Mouse (Mus musculus): ENCODE results near the gene Avpr1a.

DNA sequence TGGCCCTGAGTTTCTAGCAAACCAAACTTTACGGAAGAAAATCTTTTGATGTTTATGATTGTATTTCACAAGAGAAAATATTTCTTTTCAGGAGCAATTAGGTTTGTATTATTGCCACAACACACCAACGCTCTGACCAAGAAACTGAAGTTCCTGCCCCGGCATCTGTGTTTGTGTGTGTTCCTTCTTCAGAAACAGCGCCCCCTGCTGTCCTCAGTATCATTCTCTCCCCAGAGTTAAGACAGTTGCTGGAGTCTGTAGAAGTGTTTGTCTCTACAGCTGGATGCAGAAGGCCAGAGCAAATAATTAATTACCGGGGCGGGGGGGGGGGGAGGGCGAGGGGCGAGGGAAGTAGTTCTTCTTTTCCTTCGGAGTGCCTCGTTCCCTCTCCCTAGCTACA lies 1.0 kb upstream of the Avpr1a start:
- TF ChIP-seq CTCF (IDR thresholded peaks at IDR 0.05; ENCODE audit: control insufficient read depth, insufficient read depth, insufficient replicate concordance, low read depth, low read length) (peak; percentile 32; the same call in 1 of the 2 replicates), POLR2A (IDR thresholded peaks at IDR 0.05; ENCODE audit: control insufficient read depth, low read depth, low read length) (no peak)

Measured in testis, adult 2 months (tissue).